Mouse (Mus musculus) testis, adult 2 months (tissue): ENCODE measurements around the gene Vopp1. TPM values are rescaled to one million over a fixed set of nuclear protein-coding genes. Genes with fewer than 3 reads are reported as not detected.

ENCODE experiments used
- H3K27ac ChIP-seq: fragments of 200-500 bp; 2 replicates; pipeline ENCODE4 v1.5.1; 2012; ENCODE audit warnings: low read depth, low read length; ENCODE audit not compliant: control insufficient read depth, insufficient read depth
- H3K27me3 ChIP-seq: fragments of 200-500 bp; 2 replicates; pipeline ENCODE4 v1.6.1; 2012; ENCODE audit warnings: mild to moderate bottlenecking, low read length, moderate library complexity; ENCODE audit not compliant: control insufficient read depth, insufficient read depth
- H3K36me3 ChIP-seq: fragments of 200-500 bp; 2 replicates; pipeline ENCODE4 v1.6.1; 2012; ENCODE audit warnings: mild to moderate bottlenecking, low read length; ENCODE audit not compliant: control insufficient read depth, insufficient read depth
- H3K4me1 ChIP-seq: fragments of 200-500 bp; 2 replicates; pipeline ENCODE4 v1.6.1; 2012; ENCODE audit warnings: low read length; ENCODE audit not compliant: control insufficient read depth, insufficient read depth
- H3K4me3 ChIP-seq: fragments of 200-500 bp; 2 replicates; pipeline ENCODE4 v1.5.1; 2012; ENCODE audit warnings: low read depth, mild to moderate bottlenecking, low read length, moderate library complexity, mixed read lengths; ENCODE audit not compliant: control insufficient read depth
- CTCF ChIP-seq: fragments of 200-500 bp; IDR thresholded peaks from 2 replicates; pipeline ENCODE4 v1.5.1; 2012; ENCODE audit warnings: low read depth, mild to moderate bottlenecking, inconsistent platforms, low read length, moderate library complexity; ENCODE audit not compliant: control insufficient read depth, insufficient read depth, insufficient replicate concordance
- POLR2A ChIP-seq: fragments of 200-500 bp; IDR thresholded peaks from 2 replicates; pipeline ENCODE4 v1.6.1; 2012; ENCODE audit warnings: low read depth, mild to moderate bottlenecking, inconsistent platforms, low read length, moderate library complexity; ENCODE audit not compliant: control insufficient read depth
- polyA plus RNA-seq: library from polyadenylated mRNA; depleted of rRNA; stranded (reverse); fragments of >200 nt; gene quantifications from 2 replicates; pipeline ENCODE4 v1.2.3, GENCODE M21; 2012

The Vopp1 gene
- polyA plus RNA-seq, 1 experiment, result 1.2 TPM

DNA sequence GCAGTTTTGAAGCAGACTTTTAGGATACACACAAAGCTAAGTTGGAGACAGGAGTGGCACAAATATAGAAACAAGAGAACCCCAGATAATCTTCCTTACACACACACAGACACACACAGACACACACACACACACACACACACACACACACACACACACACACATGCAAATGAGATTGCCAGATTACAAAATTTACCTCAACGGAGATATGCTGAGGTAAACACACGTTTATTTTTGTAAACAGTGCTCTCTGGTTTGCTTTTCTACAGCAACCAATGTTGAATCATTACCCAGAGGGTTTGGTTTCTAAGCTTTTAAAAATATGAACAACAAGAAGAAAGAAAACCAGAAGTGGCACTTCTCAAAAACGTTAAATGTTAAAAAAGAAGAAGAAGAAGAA lies 1.5 kb downstream of the Vopp1 start:
- TF ChIP-seq CTCF, result no peak
- TF ChIP-seq POLR2A, result no peak
- no peaks in the 10 kb centered on the region for H3K36me3 ChIP-seq
- H3K4me1 ChIP-seq, result peaks cover 8% of the 10 kb centered on the region
- H3K27me3 ChIP-seq, result no peaks in the 10 kb centered on the region
- H3K27ac ChIP-seq, result no peak overlapping the region
- no peak overlapping the region for H3K4me3 ChIP-seq

DNA sequence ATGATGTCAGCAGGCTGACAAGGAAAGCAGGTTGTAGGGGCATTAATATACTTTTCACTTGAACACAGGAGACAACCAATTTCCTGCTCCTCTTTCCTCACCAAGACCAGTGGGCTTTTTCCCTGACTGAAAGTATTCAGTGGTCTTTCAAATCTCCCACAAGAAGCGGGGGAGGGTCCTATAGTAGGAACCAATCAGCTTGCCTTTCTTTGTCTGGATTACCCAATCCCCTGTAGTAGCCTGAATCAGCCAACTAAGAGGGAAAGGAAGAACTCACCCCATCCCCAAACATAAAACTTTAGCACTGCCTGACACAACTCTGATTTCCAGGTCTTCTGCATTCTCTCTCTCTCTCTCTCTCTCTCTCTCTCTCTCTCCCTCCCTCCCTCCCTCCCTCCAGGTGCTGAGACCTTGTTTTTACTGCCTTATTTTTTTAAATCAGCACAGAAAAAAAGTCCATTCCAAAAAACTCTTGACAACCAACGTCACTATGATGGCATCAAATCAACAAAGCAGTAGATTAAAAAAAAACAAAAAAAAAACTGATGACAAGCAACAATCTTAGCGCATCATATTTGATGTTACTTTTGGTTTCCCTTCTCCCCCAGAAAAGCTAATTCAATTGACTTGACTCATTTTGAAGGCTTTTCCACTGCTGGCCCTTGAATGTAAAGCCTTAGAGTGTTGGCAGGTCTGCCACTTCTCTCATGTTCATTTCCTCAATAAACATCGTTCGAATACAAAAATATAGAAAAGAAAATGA lies 2.1 kb downstream of the Vopp1 start:
- Histone ChIP-seq H3K4me3 (no peak overlapping the region), H3K27me3 (no peaks in the 10 kb centered on the region), H3K4me1 (peaks cover 8% of the 10 kb centered on the region), H3K36me3 (no peaks in the 10 kb centered on the region), H3K27ac (no peak overlapping the region)
- no peak for TF ChIP-seq POLR2A
- no peak for TF ChIP-seq CTCF

DNA sequence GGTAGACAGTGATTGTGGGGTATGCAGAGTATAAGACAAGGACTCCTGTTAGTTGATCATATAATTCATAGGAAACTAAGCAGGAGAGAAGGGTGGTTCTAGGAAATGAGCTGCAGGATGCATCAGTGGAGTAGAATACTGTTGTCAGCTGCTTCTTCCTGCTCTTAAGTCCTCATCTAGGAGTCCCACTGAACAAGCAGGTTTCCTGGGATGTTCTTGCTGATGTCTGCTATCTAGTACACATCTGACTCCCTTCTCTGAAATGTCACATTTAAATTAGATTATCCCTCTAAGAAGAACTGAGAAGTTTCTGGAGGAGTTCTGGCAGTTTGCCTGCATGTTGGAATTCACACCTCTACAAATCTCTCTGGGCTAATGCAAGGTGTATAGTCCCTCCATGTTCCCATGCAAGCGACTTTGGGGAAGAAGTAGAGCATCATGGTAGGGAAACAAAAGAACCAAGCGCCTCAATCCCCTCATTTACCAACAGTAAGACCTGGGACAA lies 10.5 kb downstream of the Vopp1 start:
- no peak for TF ChIP-seq POLR2A
- no peak for TF ChIP-seq CTCF
- H3K27ac ChIP-seq, result no peak overlapping the region
- H3K27me3 ChIP-seq, result no peaks in the 10 kb centered on the region
- H3K36me3 ChIP-seq, result no peaks in the 10 kb centered on the region
- H3K4me1 ChIP-seq, result no peaks in the 10 kb centered on the region
- H3K4me3 ChIP-seq, result no peak overlapping the region

DNA sequence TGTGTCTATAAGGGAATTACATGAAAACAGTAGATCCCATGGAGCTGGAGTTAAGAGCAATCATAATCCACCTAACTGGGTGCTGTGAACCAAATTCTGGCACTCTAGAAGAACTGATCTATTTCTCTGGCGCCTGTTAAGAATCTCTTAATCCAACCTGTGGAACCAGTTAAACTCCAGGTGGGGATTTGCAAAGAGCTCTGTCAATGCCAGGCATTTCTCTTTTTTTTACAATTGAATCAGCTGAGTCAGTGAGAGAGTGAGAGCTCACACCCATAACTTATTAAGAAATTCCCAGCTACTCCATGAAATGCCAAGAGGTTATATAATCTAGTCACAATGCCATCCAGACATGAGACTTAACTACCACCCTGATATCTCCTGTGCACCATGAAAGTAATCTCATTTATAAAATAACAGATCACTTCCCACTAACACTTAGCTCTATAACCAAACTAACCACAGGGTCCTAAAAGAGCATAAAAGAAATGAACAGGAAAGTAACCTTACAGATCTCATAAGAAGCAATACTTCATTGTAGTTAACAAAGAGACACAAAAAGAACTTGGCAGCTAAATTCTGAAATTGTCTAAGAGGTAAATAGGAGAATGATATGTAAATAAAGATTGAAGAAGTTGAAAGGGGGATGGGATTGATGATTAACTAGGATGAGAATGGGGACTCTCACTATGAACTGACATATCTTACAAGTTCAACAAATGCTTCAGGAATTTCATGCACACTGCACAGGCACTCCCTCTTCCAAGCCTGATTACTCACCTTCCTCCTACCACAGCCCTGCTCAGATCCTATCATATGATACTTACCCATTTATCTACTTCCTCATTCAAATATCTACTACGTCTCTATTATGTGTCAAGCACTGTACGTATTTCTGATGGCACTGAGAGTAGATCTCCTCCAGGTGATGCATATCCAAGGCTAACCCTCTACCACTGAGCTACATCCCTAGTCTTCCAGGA lies 12.9 kb downstream of the Vopp1 start:
- H3K4me3 ChIP-seq, result no peak overlapping the region
- no peaks in the 10 kb centered on the region for H3K4me1 ChIP-seq
- H3K27ac ChIP-seq, result no peak overlapping the region
- no peaks in the 10 kb centered on the region for H3K36me3 ChIP-seq
- TF ChIP-seq POLR2A (no peak), CTCF (no peak)
- H3K27me3 ChIP-seq, result no peaks in the 10 kb centered on the region

DNA sequence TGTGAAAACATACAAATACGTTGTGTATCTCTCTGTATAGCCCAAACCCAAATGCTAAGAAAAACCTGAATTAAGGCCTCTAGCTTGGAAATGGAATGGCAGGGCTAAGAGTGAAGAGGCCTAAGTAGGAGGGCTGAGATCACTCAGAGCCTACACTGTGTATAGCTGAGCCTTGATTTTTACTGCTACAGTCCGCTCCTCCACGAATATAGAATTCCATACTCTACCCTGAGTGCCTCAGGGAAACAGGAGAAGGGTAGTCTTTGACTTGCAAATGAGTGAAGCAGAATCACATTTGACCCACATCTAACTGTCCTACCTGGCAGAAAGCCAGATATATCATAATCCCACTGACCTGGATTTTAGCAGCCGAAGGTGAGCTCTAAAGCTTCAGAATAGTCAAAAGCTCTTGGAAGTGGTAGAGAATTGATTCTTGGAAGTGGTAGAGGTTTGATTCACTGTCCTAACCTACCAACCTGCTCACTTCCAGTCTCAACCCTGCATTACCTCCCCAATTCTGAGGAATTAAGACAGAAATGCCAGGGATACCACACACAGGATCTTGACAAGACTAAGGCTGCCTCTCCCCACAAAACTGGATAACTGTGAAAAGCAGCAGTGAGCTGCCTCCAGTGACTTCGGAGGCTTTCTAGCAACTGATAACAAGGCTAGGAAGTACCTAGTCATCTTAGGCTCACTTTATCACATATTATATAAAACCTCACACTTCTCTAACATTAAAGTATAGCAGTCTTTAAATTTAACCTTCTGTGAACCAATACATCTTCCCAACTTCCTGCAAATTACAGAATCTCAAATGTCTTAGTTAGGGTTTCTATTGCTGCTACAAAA lies 19.5 kb downstream of the Vopp1 start:
- Histone ChIP-seq H3K27ac (no peak overlapping the region), H3K36me3 (no peaks in the 10 kb centered on the region), H3K4me1 (no peaks in the 10 kb centered on the region), H3K27me3 (no peaks in the 10 kb centered on the region), H3K4me3 (no peak overlapping the region)
- TF ChIP-seq CTCF (no peak), POLR2A (no peak)

DNA sequence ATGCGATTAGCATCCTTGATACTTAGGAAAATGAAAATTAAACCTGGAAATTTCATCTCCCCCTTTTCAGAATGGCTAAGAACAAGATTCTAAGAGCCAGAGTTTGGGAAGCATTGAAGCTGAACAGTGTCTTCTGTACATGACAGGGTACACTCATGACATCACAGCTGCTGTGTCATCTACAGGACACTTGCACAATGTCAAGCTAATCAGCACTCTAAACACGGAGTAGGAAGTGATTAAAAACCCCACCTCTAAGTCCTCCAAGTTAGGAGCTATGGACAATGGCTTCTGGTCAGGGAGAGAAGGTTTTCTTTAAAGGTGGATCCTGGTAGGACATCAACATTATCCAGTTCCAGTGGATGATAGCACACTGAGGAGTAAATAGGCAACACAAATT lies 21.8 kb downstream of the Vopp1 start:
- H3K4me3 ChIP-seq, result no peak overlapping the region
- no peaks in the 10 kb centered on the region for H3K27me3 ChIP-seq
- no peaks in the 10 kb centered on the region for H3K36me3 ChIP-seq
- H3K27ac ChIP-seq, result no peak overlapping the region
- TF ChIP-seq CTCF (no peak), POLR2A (no peak)
- no peaks in the 10 kb centered on the region for H3K4me1 ChIP-seq

DNA sequence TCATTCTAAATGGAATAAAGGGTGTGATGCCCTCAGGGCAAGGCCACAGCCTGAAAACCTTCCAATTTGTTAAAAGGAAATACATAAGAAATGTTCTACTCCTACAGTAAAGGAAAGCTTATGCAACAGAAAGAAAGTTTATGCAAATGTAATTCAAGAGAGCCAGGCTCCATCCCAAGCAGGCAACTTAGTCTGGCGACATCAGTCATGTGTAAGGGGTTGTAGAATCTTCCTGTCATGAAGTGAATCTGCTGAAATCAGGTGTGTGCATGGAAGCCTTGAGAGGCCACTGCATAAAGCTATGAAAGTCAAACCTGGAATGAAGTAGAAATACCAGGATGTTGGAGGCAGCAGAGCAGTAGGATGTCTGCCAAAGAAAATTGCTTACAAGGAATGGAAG lies 26.0 kb downstream of the Vopp1 start:
- no peaks in the 10 kb centered on the region for H3K27me3 ChIP-seq
- H3K4me3 ChIP-seq, result no peak overlapping the region
- H3K4me1 ChIP-seq, result no peaks in the 10 kb centered on the region
- TF ChIP-seq POLR2A, result no peak
- no peak for TF ChIP-seq CTCF
- H3K27ac ChIP-seq, result no peak overlapping the region
- H3K36me3 ChIP-seq, result no peaks in the 10 kb centered on the region
